Mouse (Mus musculus) gastrocnemius, postnatal 14 days (tissue): ENCODE data around the gene Mapk11. TPM values are rescaled to one million over a fixed set of nuclear protein-coding genes. Genes with fewer than 3 reads are reported as not detected.

Experiments
- DNase-seq: peaks from one replicate; pipeline ENCODE4 v3.0.0; 2021; ENCODE audit warnings: mixed read lengths
- intact Hi-C: fragments of 180-260 bp; cut with DNase I; formaldehyde crosslinking; loops from one replicate; pipeline ENCODE4 v1.15.1; 2025; ENCODE audit warnings: low total_unique reads
- total RNA-seq, 2 experiments: library from RNA; stranded (reverse); gene quantifications; 2 replicates each; pipeline ENCODE4 v1.2.3; 2021

Mapk11 gene
- total RNA-seq, 2 experiments from 2014 or later: 1.7 TPM

DNA sequence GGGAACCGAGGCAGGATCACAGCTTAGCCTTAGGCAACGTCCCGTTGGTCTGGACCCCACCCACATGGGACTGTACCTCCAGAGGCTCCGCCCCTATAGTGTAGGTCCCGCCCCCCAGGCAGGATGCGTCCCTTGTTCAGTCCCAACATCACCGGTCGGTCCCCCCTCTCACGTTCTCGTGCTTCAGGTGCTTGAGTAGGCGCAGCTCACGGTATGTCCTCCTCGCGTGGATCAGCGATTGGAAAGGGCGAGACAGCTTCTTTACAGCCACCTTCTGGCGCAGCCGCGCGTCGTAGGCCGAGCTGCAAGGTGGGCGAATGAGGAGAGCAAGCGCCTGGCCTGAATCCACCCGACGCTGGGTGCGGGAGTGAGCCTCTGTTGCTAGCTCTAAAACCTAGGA is 2.9 kb downstream of the Mapk11 start:
- no peak for DNase-seq
- intact Hi-C loops: no loop called here

DNA sequence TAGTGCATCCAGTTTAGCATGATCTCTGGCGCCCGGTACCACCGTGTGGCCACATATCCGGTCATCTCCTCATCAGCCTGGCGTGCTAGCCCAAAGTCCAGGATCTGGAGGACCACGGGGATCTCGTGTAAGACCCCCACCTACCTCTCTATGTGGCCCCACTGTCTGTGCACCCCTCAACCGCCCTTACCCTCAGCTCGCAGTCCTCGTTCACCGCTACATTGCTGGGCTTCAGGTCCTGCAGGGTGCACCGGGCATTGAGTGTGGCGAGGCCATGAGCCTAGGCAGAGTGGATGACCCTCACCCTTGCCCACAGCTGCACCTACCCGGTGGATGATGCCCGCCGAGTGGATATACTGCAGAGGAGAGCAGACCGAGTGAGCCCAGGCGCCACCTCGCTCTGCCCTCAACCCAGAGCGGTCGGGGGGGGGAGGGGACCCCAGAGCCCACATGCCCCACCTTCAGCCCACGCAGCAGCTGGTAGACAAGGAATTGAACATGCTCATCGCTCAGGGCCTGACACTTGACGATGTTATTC is 3.5 kb downstream of the Mapk11 start:
- DNase-seq: no peak
- intact Hi-C loops: no loop called here

DNA sequence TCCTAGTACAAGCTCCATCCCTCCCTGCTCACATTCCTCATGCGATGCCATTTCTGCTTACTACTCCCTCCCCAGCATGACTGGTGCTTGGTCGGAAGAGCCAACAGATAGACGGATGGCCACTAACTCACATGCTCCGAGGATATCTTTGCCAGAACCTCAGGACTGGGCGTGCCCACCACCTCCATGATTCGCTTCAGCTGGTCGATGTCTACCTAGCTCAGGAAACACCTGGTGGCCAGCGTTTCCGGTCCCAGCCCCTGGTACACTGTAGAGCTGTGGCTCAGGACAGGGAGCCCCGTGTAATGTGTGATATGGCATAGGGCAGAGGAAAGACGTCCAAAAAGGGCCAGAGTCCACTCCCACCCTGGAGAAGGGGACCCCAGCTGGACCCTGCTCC is 4.5 kb downstream of the Mapk11 start:
- intact Hi-C loops: no loop called here
- DNase-seq: no peak

DNA sequence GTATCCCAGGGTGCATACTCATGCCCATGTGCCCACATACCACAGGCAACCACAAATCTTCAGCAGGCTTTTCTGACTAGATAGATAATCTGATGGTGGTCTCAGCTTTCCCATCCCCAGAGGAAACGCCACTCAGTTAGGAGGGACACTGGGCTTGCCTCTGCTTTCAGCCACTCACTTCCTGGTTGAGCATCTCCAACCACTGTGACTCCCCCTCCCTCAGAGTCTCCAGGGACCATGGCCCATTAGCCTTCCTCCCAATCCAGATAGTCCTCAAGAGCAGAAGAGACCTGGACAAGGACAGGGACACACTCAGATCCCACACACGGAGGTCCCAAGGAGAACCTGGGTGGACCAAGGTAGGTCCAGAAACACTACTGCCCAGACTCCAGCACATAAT is 6.3 kb downstream of the Mapk11 start:
- intact Hi-C loops: no loop called here

DNA sequence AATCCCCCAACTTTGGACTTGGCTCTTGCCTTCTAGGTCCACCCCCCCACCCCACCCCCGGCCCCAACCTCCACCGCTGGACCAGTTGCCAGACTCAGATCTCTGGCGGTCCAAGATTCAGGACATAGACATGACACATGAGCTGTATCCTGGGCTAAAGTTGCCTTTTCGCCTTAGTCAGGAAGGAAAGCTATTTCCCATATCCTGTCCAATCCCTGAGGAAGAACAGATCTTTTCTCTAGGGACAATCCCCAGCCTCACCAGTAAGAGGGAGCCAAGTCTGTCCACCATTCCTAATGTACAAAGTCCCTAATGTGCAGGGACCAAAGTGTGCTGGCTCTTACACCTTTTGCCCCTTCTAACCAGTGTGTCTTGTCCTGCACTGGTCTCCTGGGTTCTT is 7.5 kb downstream of the Mapk11 start:
- intact Hi-C loops: no loop called here
- DNase-seq: no peak

More for the DNA sequence above, 6.3 kb downstream of the Mapk11 start:
- no peak for DNase-seq

DNA sequence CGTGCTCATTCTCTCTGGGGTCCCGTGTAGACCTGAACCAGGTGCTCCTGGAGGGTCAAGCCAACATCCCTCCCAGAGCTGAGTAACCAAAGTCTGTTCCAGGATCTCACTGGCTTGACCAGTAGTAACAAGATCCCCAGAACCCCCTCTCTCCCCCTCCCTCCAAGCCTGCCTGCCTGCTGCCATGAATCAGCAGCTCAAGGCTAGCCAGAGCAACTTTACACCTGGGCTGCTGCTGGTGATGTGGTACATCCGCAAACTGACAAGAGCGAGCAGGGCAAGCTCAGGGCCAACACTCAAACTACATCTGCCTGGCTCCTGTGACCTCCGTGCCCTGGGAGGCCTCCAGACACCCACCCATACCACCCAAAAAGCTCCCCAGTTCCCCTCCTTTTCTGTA is 8.0 kb downstream of the Mapk11 start:
- intact Hi-C loops: no loop called here
- no peak for DNase-seq

DNA sequence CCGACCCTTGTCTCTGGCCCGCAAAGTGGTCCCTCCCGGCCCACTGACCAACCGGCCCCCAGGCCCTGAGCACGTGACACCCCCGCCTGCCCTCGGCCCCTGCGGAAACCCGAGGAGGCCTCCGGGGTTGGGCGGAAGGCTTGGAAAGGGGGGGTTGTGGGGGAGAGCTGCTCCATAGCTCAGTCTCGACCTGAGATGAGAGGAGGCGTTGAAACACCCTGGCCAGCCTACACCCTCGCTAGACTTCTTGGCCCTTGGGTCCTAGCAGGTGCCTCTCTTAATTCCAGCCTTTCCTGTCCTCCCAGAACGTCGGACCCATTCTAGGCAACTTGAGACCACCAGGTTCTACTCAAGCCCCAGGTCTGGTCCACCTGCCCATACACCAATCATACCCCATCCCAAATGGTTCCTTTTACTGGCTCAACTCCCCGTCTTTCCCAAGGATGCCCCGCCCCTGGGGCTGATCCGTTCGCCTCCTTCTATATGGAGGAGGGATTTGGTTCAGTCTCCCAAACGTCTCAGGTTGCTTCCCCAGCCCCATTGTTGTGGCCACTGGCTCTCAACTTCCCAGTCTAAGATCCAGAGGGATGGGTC is 8.7 kb downstream of the Mapk11 start, which contains the start of gene Mapk12:
Gene Mapk12, minus strand, starts transcription at position 45 of the 594 bp plus-strand sequence.
- peak; percentile 80 for DNase-seq
- intact Hi-C loops: no loop called here

DNA sequence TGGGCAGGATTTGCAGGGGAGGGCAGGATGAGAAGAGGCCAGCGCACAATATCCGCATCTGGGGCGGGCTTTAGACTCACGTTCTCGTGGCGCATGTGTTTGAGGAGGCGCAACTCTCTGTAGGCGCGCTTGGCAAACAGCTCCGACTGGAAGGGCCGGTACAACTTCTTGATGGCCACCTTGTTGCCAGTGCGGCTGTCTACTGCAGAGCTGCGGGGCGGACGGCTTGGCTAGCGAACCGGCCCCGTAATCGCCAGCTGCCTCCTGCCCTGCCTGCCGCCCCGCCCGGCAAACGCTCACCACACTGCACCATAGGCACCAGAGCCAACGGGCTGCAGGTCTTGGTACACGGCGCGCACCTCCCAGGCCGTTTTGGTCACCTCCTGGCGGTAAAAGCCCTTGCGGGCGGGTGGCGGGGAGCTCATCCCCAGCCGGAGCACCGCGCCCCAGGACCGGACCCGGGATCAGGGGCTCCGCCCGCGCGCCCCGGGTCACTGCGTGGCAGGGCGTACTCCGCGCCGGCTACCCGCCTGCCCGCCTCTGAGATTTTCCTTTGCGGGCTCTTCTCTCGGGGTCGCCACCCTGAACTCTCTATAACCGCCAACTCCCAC is 9.3 kb downstream of the Mapk11 start:
- peak; percentile 57 for DNase-seq
- intact Hi-C loops: no loop called here

DNA sequence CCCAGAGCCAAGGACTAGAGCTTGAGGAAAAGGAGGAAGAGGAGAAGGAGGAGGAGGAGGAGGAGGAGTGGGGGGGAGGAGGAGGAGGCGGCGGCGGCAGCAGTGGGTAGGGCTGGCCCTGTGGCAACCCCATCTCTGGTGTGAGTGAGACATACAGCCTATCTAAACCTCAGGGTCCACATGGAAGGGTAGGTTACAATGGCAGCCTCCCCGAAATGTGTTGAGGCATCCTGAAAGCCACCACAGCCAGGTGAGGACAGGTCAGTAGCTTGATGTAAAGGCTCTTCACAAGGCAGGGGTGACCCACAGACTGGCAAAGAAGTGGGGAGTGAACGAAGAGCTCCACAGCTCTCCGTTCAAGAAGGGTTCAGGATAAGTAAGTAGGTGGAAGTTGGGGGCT is 10.9 kb downstream of the Mapk11 start:
- no peak for DNase-seq
- intact Hi-C loops: no loop called here

DNA sequence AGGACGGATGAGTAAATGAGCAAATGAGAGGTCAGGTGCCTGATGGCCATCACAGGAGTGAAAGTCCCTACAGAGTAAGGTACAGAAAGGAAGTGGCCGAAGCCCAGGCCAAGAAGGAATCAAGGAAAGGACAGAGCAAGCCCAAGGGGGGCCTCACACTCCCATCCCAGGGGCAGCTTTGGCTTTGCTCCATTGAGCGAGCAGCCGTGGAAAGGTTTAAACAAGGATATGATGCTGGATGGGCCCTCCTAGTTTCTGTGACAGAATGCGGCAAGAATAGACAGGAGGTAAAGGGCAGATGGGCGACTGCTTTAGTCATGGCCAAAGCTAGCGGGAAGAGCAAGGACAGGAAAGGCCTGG is 11.4 kb downstream of the Mapk11 start:
- intact Hi-C loops: no loop called here

DNA sequence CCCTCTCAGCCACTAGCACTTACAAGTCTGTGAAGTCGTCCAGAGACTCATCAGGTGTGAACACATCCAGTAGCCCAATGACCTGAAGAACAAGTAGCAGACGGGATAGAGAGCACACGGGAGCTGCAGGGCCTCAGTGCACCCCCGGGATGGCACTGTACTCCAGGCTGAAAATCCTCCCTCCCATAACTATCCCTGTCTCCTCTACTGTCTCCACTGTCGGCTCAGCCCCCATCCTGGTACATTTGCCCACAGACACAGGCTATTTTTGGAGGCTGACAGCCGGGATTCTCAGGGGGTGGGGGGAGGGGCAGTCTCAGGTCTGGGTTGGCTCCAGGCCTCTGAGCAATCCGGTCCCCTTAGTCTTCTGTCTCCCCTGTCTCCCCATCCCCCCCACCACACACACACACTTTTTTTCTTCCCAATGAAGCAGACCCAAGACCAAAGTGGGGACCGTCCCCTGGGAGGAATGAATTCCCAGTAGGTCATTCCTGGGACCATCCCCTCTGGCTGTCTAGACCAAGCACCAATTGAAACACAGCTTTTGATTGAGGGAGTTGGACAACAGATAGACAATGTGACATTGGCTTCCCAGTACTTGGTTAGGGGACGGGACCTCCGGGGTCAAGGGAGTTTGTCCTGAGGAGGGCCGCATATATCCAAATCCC is 11.9 kb downstream of the Mapk11 start:
- no peak for DNase-seq
- intact Hi-C loops: no loop called here

More for the DNA sequence above, 11.4 kb downstream of the Mapk11 start:
- no peak for DNase-seq

DNA sequence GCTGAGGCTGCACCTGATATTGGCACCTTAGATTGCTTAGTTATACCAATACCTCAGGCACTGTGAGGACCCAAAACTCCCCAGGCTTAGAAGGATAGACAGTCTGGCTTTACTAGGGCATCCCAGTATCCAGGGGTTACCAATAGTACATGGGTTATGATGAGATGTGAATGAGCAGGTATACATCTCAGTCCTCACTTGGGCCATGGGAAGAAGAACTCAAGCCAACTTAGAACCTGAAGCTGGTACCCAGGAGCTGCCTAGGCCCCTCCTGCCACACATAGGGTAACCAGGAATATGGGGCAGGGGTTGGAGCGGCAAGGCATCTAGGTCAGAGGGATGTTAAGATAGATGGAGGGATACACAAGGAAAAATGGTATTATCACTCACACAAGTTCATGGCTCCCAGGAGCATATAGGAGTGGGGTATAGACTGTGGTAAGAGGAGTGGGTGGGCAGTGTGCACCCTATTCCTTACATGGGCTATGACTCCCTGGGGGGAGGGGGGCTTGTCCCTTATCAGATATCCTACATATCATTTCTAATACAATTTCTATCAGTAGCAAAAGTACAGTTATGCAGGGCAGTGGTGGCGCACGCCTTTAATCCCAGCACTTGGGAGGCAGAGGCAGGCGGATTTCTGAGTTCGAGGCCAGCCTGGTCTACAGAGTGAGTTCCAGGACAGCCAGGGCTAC is 12.8 kb downstream of the Mapk11 start:
- DNase-seq: no peak
- intact Hi-C loops: no loop called here

DNA sequence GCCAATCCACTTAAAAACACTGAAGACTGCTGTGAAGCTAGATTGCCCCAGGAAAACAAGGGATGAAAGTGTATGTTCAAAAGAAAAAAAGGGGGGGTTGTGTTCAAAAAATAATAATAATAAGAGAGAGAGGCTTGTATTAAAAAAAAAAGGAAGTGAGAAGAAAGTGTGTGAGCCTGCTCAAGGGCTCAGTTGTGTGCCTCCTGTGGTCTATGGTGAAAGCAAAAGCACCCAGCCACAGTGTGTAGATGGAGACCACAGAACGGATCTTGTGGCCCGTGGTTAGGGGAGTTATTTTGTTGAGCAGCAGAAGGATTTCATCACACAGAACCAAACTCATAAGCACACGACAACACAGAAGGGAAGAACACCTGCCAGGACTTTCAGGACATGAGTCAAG is 18.1 kb downstream of the Mapk11 start:
- intact Hi-C loops: loop anchor here (5.0 kb wide), 1 partner anchor 76 kb away; no protein-coding TSS in a partner anchor
- no peak for DNase-seq

DNA sequence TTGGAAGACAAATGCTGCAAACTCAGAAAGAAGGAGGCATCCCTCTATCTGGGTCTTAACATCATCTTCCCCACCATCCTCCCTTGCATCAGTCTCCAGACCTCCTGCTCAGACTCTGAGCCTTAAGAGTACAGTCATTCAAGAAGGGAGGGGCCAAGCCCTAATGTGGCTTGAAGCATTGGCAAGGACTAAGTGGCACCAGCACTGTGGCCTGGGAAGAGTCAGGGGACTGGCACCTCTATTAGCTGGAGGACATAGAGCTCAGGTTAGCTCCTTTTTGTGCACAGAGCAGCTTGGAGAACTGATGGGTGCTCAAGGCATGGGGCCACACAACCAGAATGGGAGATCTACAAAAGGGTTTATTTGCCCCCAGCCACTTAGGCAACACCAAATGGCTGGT is 19.2 kb downstream of the Mapk11 start:
- DNase-seq: no peak
- intact Hi-C loops: loop anchor here (5.0 kb wide), 1 partner anchor 77 kb away; no protein-coding TSS in a partner anchor

DNA sequence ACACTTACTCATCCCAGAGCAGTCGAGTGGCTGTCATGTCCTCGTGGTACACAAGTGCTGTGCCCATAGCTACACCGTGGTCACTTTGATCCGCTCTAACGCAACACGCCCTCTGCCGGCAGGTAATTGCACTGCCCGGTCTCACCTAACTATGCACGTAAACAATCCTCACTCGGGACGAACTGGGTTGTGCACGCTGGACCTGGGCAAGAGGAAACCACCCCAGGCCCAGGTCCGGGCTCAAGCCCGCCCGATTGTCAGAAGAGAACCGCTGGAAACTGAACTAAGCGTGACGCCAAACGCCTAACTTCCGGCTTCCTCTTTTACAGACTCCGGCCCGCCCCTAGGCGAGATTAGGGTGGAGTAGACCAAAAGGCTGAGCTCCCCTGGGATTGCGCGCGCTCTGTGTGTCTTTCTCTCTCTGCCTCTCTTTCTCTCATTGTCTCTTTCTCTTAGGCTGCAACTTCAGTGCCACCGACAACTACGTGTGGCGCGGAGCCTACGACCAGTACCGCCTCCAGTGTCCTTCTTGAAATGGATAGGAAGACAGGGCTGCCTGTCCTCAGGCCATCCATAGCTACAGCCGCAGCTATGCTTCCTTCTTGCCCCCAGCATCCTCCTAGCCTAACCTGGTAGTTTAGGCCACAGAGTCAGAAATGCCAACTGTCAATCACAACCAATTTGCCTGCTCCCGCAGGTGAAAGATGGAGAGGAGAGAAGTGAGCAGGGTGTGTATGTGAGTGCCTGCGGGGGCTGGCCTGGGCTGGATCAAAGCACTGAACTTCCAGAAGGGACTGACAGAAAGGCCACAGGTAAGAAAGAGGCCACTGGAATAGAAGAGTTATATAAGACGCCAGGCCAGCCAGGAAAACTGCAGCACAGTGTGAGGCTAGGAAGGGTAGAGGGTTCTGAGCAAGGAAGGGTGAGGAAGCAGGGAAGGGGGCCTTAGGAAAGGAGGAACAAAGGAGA is 20.8 kb downstream of the Mapk11 start, which contains the start of gene Hdac10:
Gene Hdac10, minus strand, starts transcription at position 319 of the 969 bp plus-strand sequence.
- peak; percentile 86 for DNase-seq
- intact Hi-C loops: no loop called here

DNA sequence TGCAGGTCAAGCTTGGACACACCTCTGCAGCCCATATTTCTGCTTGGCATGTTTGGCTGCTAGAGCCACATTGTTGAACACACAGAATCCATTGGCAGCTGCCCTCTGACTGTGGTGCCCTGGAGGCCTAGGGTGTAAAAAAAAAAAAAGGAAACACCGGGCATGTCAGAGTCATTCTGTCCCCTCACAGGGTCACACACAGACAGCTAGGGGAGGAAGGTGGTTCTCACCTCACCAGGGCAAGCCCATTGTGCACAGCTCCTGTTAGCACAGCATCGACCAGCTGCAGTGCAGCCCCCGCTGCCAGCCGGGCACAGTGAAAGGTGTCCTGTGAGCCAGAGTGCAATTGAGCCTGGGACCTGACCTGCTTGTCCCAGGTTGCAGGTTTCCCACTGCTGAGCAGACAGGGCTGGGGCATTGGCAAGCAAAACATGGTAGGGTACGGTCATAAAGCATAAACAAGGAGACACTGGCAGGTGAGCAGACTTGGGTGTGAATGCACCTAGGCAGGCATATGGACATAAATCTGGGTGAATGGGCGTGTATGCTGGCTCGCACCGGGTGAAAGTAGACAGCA is 22.0 kb downstream of the Mapk11 start:
- no peak for DNase-seq
- intact Hi-C loops: no loop called here

DNA sequence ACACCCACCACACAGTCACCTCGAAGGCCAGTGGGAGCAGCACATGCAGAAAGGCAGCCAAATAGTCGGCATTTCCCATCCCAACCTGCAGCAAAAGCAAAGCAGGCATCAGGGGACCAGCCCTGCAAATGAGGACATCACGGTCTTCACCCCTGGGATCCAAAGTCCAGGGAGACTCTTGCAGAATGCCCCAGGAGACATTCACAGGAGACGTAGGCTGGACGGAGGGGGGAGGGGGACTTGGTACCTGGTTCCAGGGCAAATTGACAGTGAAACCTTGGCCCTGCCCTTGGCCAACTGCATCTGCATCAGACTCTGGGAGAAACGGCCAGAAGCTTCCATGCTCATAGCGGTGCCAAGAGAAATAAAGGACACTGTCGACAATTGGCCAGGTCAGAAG is 22.8 kb downstream of the Mapk11 start:
- intact Hi-C loops: no loop called here
- no peak for DNase-seq

DNA sequence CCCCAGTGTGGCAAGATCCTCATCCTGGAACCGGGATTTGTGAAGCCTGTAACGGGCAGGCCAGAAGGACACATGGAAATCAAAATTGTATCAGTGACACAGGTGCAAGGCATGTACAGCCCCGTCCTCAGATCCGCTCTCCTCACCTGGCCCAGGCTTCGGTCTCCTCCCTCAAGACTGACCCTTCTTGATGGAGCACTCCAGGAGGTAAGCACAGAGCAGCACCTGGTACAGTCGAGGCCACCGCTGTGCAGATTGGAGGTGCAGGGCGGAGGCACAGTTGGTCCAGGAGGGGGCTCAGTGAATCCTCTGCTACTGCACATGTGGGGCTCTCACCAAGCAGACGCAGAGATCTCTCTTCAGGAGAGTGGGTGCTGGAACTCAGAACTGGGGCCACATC is 24.1 kb downstream of the Mapk11 start:
- intact Hi-C loops: no loop called here
- DNase-seq: no peak

DNA sequence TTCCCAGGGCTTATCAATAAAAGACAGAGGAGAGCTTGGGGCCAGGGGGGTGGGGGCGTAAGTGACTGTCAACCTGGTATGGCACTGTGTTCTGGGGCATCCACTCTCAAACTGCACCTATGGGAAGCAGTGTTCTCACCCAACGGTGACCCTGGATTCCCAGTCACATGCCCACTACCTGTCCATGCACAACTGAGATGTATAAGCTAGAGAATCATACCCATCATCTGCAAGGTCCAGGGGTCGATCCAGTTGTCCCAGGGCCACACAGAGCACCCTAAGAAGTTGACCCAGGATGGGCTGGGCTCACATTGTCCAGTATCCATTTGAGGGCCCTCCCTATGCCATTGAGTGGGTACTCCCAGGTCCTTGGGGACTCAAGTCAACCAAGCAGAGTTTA is 25.1 kb downstream of the Mapk11 start:
- intact Hi-C loops: no loop called here
- DNase-seq: no peak
